Mouse (Mus musculus) neural tube, embryonic 14.5 days (tissue): ENCODE data around the gene Brinp2. TPM values are rescaled to one million over a fixed set of nuclear protein-coding genes. Genes with fewer than 3 reads are reported as not detected.

Experiments used
- ATAC-seq: fragments of 200-750 bp; cut with Nextera tagmentation; 2 replicates; pipeline ENCODE4 v1.8.0; 2017; ENCODE audit warnings: low read depth, mild to moderate bottlenecking, moderate TSS enrichment, moderate library complexity
- H3K27ac ChIP-seq: fragments of 300-500 bp; sonication (generic); 2 replicates; pipeline ENCODE4 v1.5.1; 2014; ENCODE audit warnings: low read depth, mild to moderate bottlenecking, control low read depth, low read length, moderate library complexity, mixed read lengths
- H3K27me3 ChIP-seq: fragments of 300-500 bp; sonication (generic); 2 replicates; pipeline ENCODE4 v1.6.1; 2014; ENCODE audit warnings: low read length; ENCODE audit not compliant: control insufficient read depth, insufficient read depth
- H3K36me3 ChIP-seq: fragments of 300-500 bp; sonication (generic); 2 replicates; pipeline ENCODE4 v1.6.1; 2014; ENCODE audit warnings: low read length, mixed read lengths; ENCODE audit not compliant: control insufficient read depth, insufficient read depth
- H3K4me1 ChIP-seq: fragments of 300-500 bp; sonication (generic); 2 replicates; pipeline ENCODE4 v1.6.1; 2014; ENCODE audit warnings: low read length; ENCODE audit not compliant: control insufficient read depth, insufficient read depth
- H3K4me2 ChIP-seq: fragments of 300-500 bp; sonication (generic); 2 replicates; pipeline ENCODE4 v1.6.1; 2014; ENCODE audit warnings: mild to moderate bottlenecking, low read depth, low read length, control low read depth
- H3K4me3 ChIP-seq: fragments of 300-500 bp; sonication (generic); 2 replicates; pipeline ENCODE4 v1.5.1; 2014; ENCODE audit warnings: low read depth, low read length, control low read depth, mixed read lengths
- H3K9ac ChIP-seq: fragments of 300-500 bp; sonication (generic); replicated peaks from 2 replicates; pipeline ENCODE4 v1.6.1; 2014; ENCODE audit warnings: low read depth, mild to moderate bottlenecking, control low read depth, low read length, mixed read lengths
- H3K9me3 ChIP-seq: fragments of 300-500 bp; sonication (generic); 2 replicates; pipeline ENCODE4 v1.6.1; 2016; ENCODE audit warnings: low read length; ENCODE audit not compliant: control insufficient read depth
- WGBS: fragments of 180-500 bp; shearing (Covaris S2); extraction: QIAGEN DNeasy Blood & Tissue Kit; methylation state at CpG from one replicate; pipeline ENCODE4 v1.1.7; 2014; 5-methylcytosine and 5-hydroxymethylcytosine counted together
- polyA plus RNA-seq: library from polyadenylated mRNA; unstranded; fragments of >200 nt; fragmentation: Nextera tagmentation; extraction: Ambion mirVana; gene quantifications from 2 replicates; pipeline ENCODE4 v1.2.1, GENCODE M21; 2014

Gene Brinp2
- polyA plus RNA-seq, 1 experiment from 2014 or later: 25.9 TPM

GRCm38 (mm10) chr1:158218750-158219149 lies 137.4 kb downstream of the Brinp2 start:
- Histone ChIP-seq H3K4me3 (no peak overlapping the region), H3K4me2 (no peak overlapping the region), H3K36me3 (no peaks in the 10 kb centered on the region), H3K9me3 (no peaks in the 10 kb centered on the region), H3K4me1 (peaks cover 7% of the 10 kb centered on the region), H3K9ac (no peak overlapping the region), H3K27ac (no peak overlapping the region), H3K27me3 (no peaks in the 10 kb centered on the region)
- no peak for ATAC-seq
- 85% methylated on average over 1 of the region's 1 CpGs for WGBS

GRCm38 (mm10) chr1:158218294-158218693 lies 137.8 kb downstream of the Brinp2 start:
- Histone ChIP-seq H3K4me1 (peaks cover 7% of the 10 kb centered on the region), H3K36me3 (no peaks in the 10 kb centered on the region), H3K4me3 (no peak overlapping the region), H3K27ac (no peak overlapping the region), H3K9ac (no peak overlapping the region), H3K27me3 (no peaks in the 10 kb centered on the region), H3K9me3 (no peaks in the 10 kb centered on the region), H3K4me2 (no peak overlapping the region)
- WGBS: 64% methylated on average over 2 of the region's 2 CpGs
- ATAC-seq: no peak

DNA sequence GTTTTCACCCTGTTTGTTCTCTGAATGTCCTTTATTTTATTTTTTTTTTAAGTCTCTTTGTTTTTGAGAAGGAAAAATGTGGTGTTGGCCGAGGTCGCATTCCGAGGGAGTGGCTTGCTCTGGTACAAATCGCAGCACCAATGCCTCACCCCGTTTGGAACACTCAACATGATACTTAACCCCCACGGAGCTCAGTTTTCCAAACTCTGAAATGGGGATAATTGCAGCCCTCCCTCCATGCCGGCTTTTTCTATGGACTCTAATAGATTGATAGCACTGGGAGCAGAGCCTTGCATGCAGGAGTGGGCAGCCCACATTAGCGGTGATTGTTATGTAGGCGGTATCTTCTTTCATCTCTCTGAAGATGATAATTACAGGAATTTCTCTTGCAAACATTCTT lies 140.5 kb downstream of the Brinp2 start:
- Histone ChIP-seq H3K9me3 (no peaks in the 10 kb centered on the region), H3K27me3 (no peaks in the 10 kb centered on the region), H3K4me1 (peaks cover 6% of the 10 kb centered on the region; the same call in 1 of the 2 replicates), H3K27ac (no peak overlapping the region), H3K4me2 (no peak overlapping the region), H3K4me3 (no peak overlapping the region), H3K9ac (no peak overlapping the region), H3K36me3 (no peaks in the 10 kb centered on the region)
- WGBS: 63% methylated on average over 9 of the region's 9 CpGs
- ATAC-seq: no peak

GRCm38 (mm10) chr1:158214743-158215142 lies 141.4 kb downstream of the Brinp2 start:
- no peaks in the 10 kb centered on the region for H3K36me3 ChIP-seq
- H3K27me3 ChIP-seq: no peaks in the 10 kb centered on the region
- no peak overlapping the region for H3K4me3 ChIP-seq
- no peaks in the 10 kb centered on the region for H3K4me1 ChIP-seq
- 47% methylated on average over 5 of the region's 5 CpGs for WGBS
- no peaks in the 10 kb centered on the region for H3K9me3 ChIP-seq
- ATAC-seq: no peak
- H3K4me2 ChIP-seq: no peak overlapping the region
- H3K27ac ChIP-seq: no peak overlapping the region
- no peak overlapping the region for H3K9ac ChIP-seq

GRCm38 (mm10) chr1:158213736-158214135 lies 142.4 kb downstream of the Brinp2 start:
- no peak overlapping the region for H3K27ac ChIP-seq
- no peak overlapping the region for H3K4me3 ChIP-seq
- no peaks in the 10 kb centered on the region for H3K36me3 ChIP-seq
- 72% methylated on average over 4 of the region's 4 CpGs for WGBS
- ATAC-seq: no peak
- H3K4me2 ChIP-seq: no peak overlapping the region
- no peaks in the 10 kb centered on the region for H3K27me3 ChIP-seq
- H3K4me1 ChIP-seq: no peaks in the 10 kb centered on the region
- H3K9ac ChIP-seq: no peak overlapping the region
- no peaks in the 10 kb centered on the region for H3K9me3 ChIP-seq

DNA sequence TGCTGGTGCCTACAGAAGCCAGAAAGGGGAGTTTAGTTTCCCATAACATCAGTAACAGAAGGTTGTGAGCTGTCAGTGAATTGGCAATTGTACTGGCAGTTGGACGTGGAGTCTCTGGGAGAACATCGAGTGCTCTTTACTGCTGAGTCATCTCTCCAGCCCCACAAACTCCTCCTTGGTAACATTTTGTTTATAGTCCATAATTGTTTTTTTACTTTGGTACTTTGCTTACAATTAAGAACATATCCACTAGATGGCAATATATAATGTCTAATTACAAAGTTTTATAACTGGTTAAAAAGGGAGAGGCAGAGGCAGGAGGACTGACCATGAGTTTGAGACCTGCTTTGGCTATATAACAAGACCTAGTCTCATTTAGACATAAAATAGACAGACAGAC lies 148.5 kb downstream of the Brinp2 start:
- Histone ChIP-seq H3K27me3 (no peaks in the 10 kb centered on the region), H3K4me2 (no peak overlapping the region), H3K9ac (no peak overlapping the region), H3K4me3 (no peak overlapping the region), H3K27ac (no peak overlapping the region), H3K36me3 (no peaks in the 10 kb centered on the region), H3K9me3 (no peaks in the 10 kb centered on the region), H3K4me1 (no peaks in the 10 kb centered on the region)
- no peak for ATAC-seq
- WGBS: 86% methylated on average over 2 of the region's 2 CpGs

GRCm38 (mm10) chr1:158202932-158203331 lies 153.2 kb downstream of the Brinp2 start:
- no peaks in the 10 kb centered on the region for H3K27me3 ChIP-seq
- H3K9ac ChIP-seq: no peak overlapping the region
- no peak overlapping the region for H3K4me3 ChIP-seq
- 14% methylated on average over 2 of the region's 2 CpGs for WGBS
- H3K36me3 ChIP-seq: no peaks in the 10 kb centered on the region
- H3K9me3 ChIP-seq: no peaks in the 10 kb centered on the region
- peak; percentile 61; the same call in 1 of the 2 replicates for ATAC-seq
- H3K4me2 ChIP-seq: no peak overlapping the region
- no peak overlapping the region for H3K27ac ChIP-seq
- H3K4me1 ChIP-seq: no peaks in the 10 kb centered on the region

Other genes with a start within 250 kb of the Brinp2 start
- 60.7 and 70.6 TPM in 2 replicates for gene Astn1, start 5.9 kb upstream of the Brinp2 start, polyA plus RNA-seq